Mouse (Mus musculus): Measurements from ENCODE around the gene Rbm8a. TPM values are rescaled to one million over a fixed set of nuclear protein-coding genes. Genes with fewer than 3 reads are reported as not detected.
A peak's percentile ranks its signal among the peaks of the same experiment; 100 is the strongest.
"Not testable (repeated sequence)": the region's sequence is repeated elsewhere in the genome, so short reads cannot be mapped to it uniquely, and the experiment has no call there.

The Rbm8a gene
- total and polyA plus RNA-seq, 2 experiments from 2014 or later: 38.5 to 110 TPM

GRCm38 (mm10) chr3:96602704-96603084 is 27.0 kb upstream of the Rbm8a start:
- ATAC-seq: no peak
- Histone ChIP-seq H3K9ac (peak overlapping the region; percentile 81), H3K4me3 (ENCODE audit: low read depth, low read length) (peak overlapping the region; percentile 81), H3K27me3 (ENCODE audit: insufficient read depth, low read length) (no peaks in the 10 kb centered on the region), H3K27ac (ENCODE audit: low read depth, low read length) (peak overlapping the region; percentile 92; the same call in 1 of the 2 replicates), H3K4me1 (ENCODE audit: insufficient read depth) (peaks cover 28% of the 10 kb centered on the region), H3K4me2 (ENCODE audit: low read depth) (peak overlapping the region; percentile 70), H3K36me3 (ENCODE audit: insufficient read depth) (peaks cover 3% of the 10 kb centered on the region; the same call in 1 of the 2 replicates), H3K9me3 (ENCODE audit: low read length) (no peaks in the 10 kb centered on the region)
- no peak for DNase-seq
- TF ChIP-seq CTCF (IDR thresholded peaks at IDR 0.05; ENCODE audit: low read depth): no peak
- 28% methylated on average over 5 of the region's 5 CpGs for WGBS

- TF ChIP-seq CTCF (IDR thresholded peaks at IDR 0.05; ENCODE audit: low read depth): no peak
- peak overlapping the region; percentile 81 for H3K4me3 ChIP-seq (ENCODE audit: low read depth, low read length)
- 26% methylated on average over 5 of the region's 5 CpGs for WGBS
- no peak for ATAC-seq
- H3K4me2 ChIP-seq (ENCODE audit: low read depth): peak overlapping the region; percentile 70
- peaks cover 3% of the 10 kb centered on the region; the same call in 1 of the 2 replicates for H3K36me3 ChIP-seq (ENCODE audit: insufficient read depth)
- peak; percentile 42 for DNase-seq
- peak overlapping the region; percentile 81 for H3K9ac ChIP-seq
- H3K27me3 ChIP-seq (ENCODE audit: insufficient read depth, low read length): no peaks in the 10 kb centered on the region
- no peaks in the 10 kb centered on the region for H3K9me3 ChIP-seq (ENCODE audit: low read length)
- H3K4me1 ChIP-seq (ENCODE audit: insufficient read depth): peaks cover 23% of the 10 kb centered on the region
- H3K27ac ChIP-seq (ENCODE audit: low read depth, low read length): no peak overlapping the region
Observed at GRCm38 (mm10) chr3:96603311-96603710, 26.4 kb upstream of the Rbm8a start.

GRCm38 (mm10) chr3:96606007-96606406 is 23.7 kb upstream of the Rbm8a start:
- not testable (repeated sequence) for H3K27me3 ChIP-seq (ENCODE audit: insufficient read depth, low read length); H3K27ac ChIP-seq (ENCODE audit: low read depth, low read length); H3K9me3 ChIP-seq (ENCODE audit: low read length); H3K9ac ChIP-seq; DNase-seq; H3K4me3 ChIP-seq (ENCODE audit: low read depth, low read length); ATAC-seq; H3K4me2 ChIP-seq (ENCODE audit: low read depth); H3K36me3 ChIP-seq (ENCODE audit: insufficient read depth)
- peaks cover 16% of the 10 kb centered on the region for H3K4me1 ChIP-seq (ENCODE audit: insufficient read depth)
- WGBS: 87% methylated on average over 4 of the region's 4 CpGs

- no peak overlapping the region for H3K4me2 ChIP-seq (ENCODE audit: low read depth)
- no peak for ATAC-seq
- peaks cover 16% of the 10 kb centered on the region for H3K4me1 ChIP-seq (ENCODE audit: insufficient read depth)
- H3K27me3 ChIP-seq (ENCODE audit: insufficient read depth, low read length): no peaks in the 10 kb centered on the region
- DNase-seq: no peak
- peaks cover 3% of the 10 kb centered on the region; the same call in 1 of the 2 replicates for H3K36me3 ChIP-seq (ENCODE audit: insufficient read depth)
- TF ChIP-seq CTCF (IDR thresholded peaks at IDR 0.05; ENCODE audit: low read depth): no peak
- no peak overlapping the region for H3K4me3 ChIP-seq (ENCODE audit: low read depth, low read length)
- 88% methylated on average over 4 of the region's 4 CpGs for WGBS
- H3K27ac ChIP-seq (ENCODE audit: low read depth, low read length): no peak overlapping the region
- no peak overlapping the region for H3K9ac ChIP-seq
- no peaks in the 10 kb centered on the region for H3K9me3 ChIP-seq (ENCODE audit: low read length)
Observed at GRCm38 (mm10) chr3:96606618-96607017, 23.1 kb upstream of the Rbm8a start.

- Histone ChIP-seq H3K27me3 (ENCODE audit: insufficient read depth, low read length) (no peaks in the 10 kb centered on the region), H3K27ac (ENCODE audit: low read depth, low read length) (no peak overlapping the region), H3K9me3 (ENCODE audit: low read length) (no peaks in the 10 kb centered on the region), H3K36me3 (ENCODE audit: insufficient read depth) (peaks cover 61% of the 10 kb centered on the region), H3K4me1 (ENCODE audit: insufficient read depth) (no peaks in the 10 kb centered on the region), H3K4me2 (ENCODE audit: low read depth) (no peak overlapping the region), H3K4me3 (ENCODE audit: low read depth, low read length) (no peak overlapping the region), H3K9ac (no peak overlapping the region)
- WGBS: 91% methylated on average over 3 of the region's 3 CpGs
- ATAC-seq (no peak), DNase-seq (no peak)
- no peak for TF ChIP-seq CTCF (IDR thresholded peaks at IDR 0.05; ENCODE audit: low read depth)
Observed at GRCm38 (mm10) chr3:96617941-96618340, 11.8 kb upstream of the Rbm8a start.

- Histone ChIP-seq H3K4me2 (ENCODE audit: low read depth) (no peak overlapping the region), H3K27me3 (ENCODE audit: insufficient read depth, low read length) (no peaks in the 10 kb centered on the region), H3K4me3 (ENCODE audit: low read depth, low read length) (no peak overlapping the region), H3K9ac (no peak overlapping the region), H3K27ac (ENCODE audit: low read depth, low read length) (no peak overlapping the region), H3K36me3 (ENCODE audit: insufficient read depth) (peaks cover 52% of the 10 kb centered on the region), H3K9me3 (ENCODE audit: low read length) (no peaks in the 10 kb centered on the region), H3K4me1 (ENCODE audit: insufficient read depth) (no peaks in the 10 kb centered on the region)
- DNase-seq (no peak), ATAC-seq (no peak)
- WGBS: 96% methylated on average over 4 of the region's 4 CpGs
- TF ChIP-seq CTCF (IDR thresholded peaks at IDR 0.05; ENCODE audit: low read depth): no peak
Observed at GRCm38 (mm10) chr3:96623201-96623600, 6.5 kb upstream of the Rbm8a start.

- Histone ChIP-seq H3K36me3 (ENCODE audit: insufficient read depth) (peaks cover 9% of the 10 kb centered on the region; the same call in 1 of the 2 replicates), H3K27ac (ENCODE audit: low read depth, low read length) (no peak overlapping the region), H3K4me2 (ENCODE audit: low read depth) (no peak overlapping the region), H3K4me1 (ENCODE audit: insufficient read depth) (peaks cover 24% of the 10 kb centered on the region), H3K9ac (no peak overlapping the region), H3K27me3 (ENCODE audit: insufficient read depth, low read length) (no peaks in the 10 kb centered on the region), H3K9me3 (ENCODE audit: low read length) (no peaks in the 10 kb centered on the region), H3K4me3 (ENCODE audit: low read depth, low read length) (no peak overlapping the region)
- no peak for TF ChIP-seq CTCF (IDR thresholded peaks at IDR 0.05; ENCODE audit: low read depth)
- no peak for DNase-seq
- ATAC-seq: no peak
Observed at GRCm38 (mm10) chr3:96632058-96632457, 2.3 kb downstream of the Rbm8a start.

All from forebrain, postnatal 0 days (tissue).